Comparison of ENCODE assay signal across 8 mouse cellular contexts in the genomic region with DNA sequence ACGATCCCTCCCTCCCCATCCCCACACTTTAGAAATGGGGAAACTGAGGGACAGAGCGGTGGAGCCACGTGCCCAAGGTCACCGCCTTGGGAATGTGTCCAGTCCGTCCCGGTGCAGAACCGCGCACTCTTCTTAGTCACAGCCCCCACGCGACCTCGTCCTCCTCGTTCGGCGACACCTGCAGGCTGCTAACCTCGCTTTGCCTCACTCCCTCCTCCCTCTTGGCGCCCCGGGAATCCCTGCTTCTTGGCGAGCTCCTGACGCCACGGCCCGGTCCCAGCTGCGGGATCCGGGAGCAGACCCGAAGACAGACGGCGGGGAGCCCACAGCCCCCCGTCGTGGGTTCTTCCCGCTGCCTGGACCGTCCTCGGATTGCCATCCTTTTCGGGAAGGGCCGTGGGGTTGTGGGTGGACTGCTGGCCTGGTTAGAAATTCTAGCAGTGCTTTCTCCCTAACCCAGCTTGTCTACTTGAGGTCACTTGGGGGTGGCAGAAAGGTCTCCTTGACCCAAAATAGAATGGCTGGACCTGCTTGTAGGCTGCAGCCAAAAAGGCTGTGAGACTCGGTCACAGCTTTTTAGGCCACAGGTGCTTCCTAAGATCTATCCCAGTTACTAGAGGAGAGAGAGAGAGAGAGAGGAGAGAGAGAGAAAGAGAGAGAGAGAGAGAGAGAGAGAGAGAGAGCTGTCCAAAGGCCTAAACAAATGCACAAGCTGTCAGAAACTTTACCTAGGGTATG. TPM values are rescaled to one million over a fixed set of nuclear protein-coding genes. Genes with fewer than 3 reads are reported as not detected.
DNase-seq lines count a peak whose midpoint lies in the region; ATAC-seq and TF ChIP-seq lines count a peak whose summit lies in the region.

No protein-coding gene starts in this region.

- no peak for TF ChIP-seq CTCF in cortical plate, adult 2 months (IDR thresholded peaks at IDR 0.05; ENCODE audit: extremely low read depth, insufficient read depth, low read length)
- 0 out of 2 replicates have a peak, but pooled peaks have one; percentile 28 for TF ChIP-seq CTCF in olfactory bulb, adult 2 months (IDR thresholded peaks at IDR 0.05; ENCODE audit: insufficient read depth, low read depth, low read length)

- no peak for ATAC-seq in granulocyte monocyte progenitor cell, adult 5-6 weeks (replicated peaks; ENCODE audit: poor library complexity, severe bottlenecking)

- peak overlapping the region; percentile 90 for H3K4me3 ChIP-seq in cortical plate, adult 2 months (ENCODE audit: insufficient read depth, low read length)
- H3K4me3 ChIP-seq in olfactory bulb, adult 2 months (ENCODE audit: insufficient read depth, low read depth, low read length), result peak overlapping the region; percentile 86

- under 1% methylated on average over 34 of the region's 34 CpGs for WGBS in olfactory bulb, adult 2 months

- H3K27ac ChIP-seq in cortical plate, adult 2 months (ENCODE audit: insufficient read depth, low read length), result peak overlapping the region; percentile 32; the same call in 1 of the 2 replicates
- H3K27ac ChIP-seq in olfactory bulb, adult 2 months (ENCODE audit: insufficient read depth, low read depth, low read length), result peak overlapping the region; percentile 72

- DNase-seq in 3T3-L1 (ENCODE audit: low read depth, low spot score) (peak; percentile 45), ZHBTc4 (ENCODE audit: low read depth, low spot score) (peak; percentile 60)
- DNase-seq in gastrocnemius, postnatal 4 days (ENCODE audit: low spot score in 2 of 2), result peak; percentile 28 to 36
- DNase-seq in kidney, adult 18-20 months, result peak; percentile 69
- DNase-seq in lung, adult 18-20 months, result peak; percentile 58 to 59

- 0 out of 2 replicates have a peak, but pooled peaks have one; percentile 33 for TF ChIP-seq POLR2A in cortical plate, adult 2 months (IDR thresholded peaks at IDR 0.05; ENCODE audit: extremely low read depth, insufficient read depth, low read length)
- TF ChIP-seq POLR2A in olfactory bulb, adult 2 months (IDR thresholded peaks at IDR 0.05; ENCODE audit: insufficient read depth, low read depth, low read length), result no peak

- H3K4me1 ChIP-seq in cortical plate, adult 2 months (ENCODE audit: control insufficient read depth, insufficient read depth, low read length), result peaks cover 12% of the 10 kb centered on the region
- H3K4me1 ChIP-seq in olfactory bulb, adult 2 months (ENCODE audit: control insufficient read depth, insufficient read depth, low read length), result peaks cover 16% of the 10 kb centered on the region

RNA-seq across cellular contexts. Expression of gene Pptc7, which starts 1.0 kb away (rescaled TPM):
- polyA plus RNA-seq in cortical plate, adult 2 months (2012; rRNA removed), result 25.0 and 27.9 TPM in 2 replicates
- 10 to 100 TPM; 16.6 to 17.0 TPM for total RNA-seq in gastrocnemius, postnatal 4 days (2021)
- not detected in 2 replicates for polyA plus RNA-seq in olfactory bulb, adult 2 months (2012; ENCODE audit: insufficient read depth, insufficient read length, low replicate concordance, missing spikeins)
- total RNA-seq in granulocyte monocyte progenitor cell, adult 5-6 weeks (2014; fragmentation: Nextera tagmentation), result 12.0 and 14.8 TPM in 2 replicates
- total RNA-seq in granulocyte monocyte progenitor cell, adult 5-6 weeks (2017), result 17.2 TPM in 2 replicates

RNA-seq across cellular contexts. Expression of gene Tctn1, which starts 20.9 kb away (rescaled TPM):
- polyA plus RNA-seq in cortical plate, adult 2 months (2012; rRNA removed), result 28.0 and 29.4 TPM in 2 replicates
- 1 to 10 TPM; 7.6 to 10.0 TPM for total RNA-seq in gastrocnemius, postnatal 4 days (2021)
- not detected in 2 replicates for polyA plus RNA-seq in olfactory bulb, adult 2 months (2012; ENCODE audit: insufficient read depth, insufficient read length, low replicate concordance, missing spikeins)
- total RNA-seq in granulocyte monocyte progenitor cell, adult 5-6 weeks (2014; fragmentation: Nextera tagmentation), result 7.2 and 9.3 TPM in 2 replicates
- 1.8 and 4.3 TPM in 2 replicates for total RNA-seq in granulocyte monocyte progenitor cell, adult 5-6 weeks (2017)
